Mouse (Mus musculus) neural tube, embryonic 11.5 days (tissue): ENCODE data around the gene Arnt. TPM values are rescaled to one million over a fixed set of nuclear protein-coding genes. Genes with fewer than 3 reads are reported as not detected.

Source experiments
- ATAC-seq: fragments of 200-750 bp; cut with Nextera tagmentation; 2 replicates; pipeline ENCODE4 v1.8.0; 2017; ENCODE audit warnings: moderate number of reproducible peaks, mild to moderate bottlenecking, moderate TSS enrichment, moderate library complexity; ENCODE audit not compliant: insufficient read depth, low FRiP score, low TSS enrichment
- DNase-seq: peaks from one replicate; pipeline ENCODE4 v3.0.0-alpha.2; 2015; ENCODE audit warnings: low spot score
- H3K27ac ChIP-seq: fragments of 300-500 bp; sonication (generic); 2 replicates; pipeline ENCODE4 v1.5.1; 2014; ENCODE audit warnings: low read depth, mild to moderate bottlenecking, low read length
- H3K27me3 ChIP-seq: fragments of 300-500 bp; sonication (generic); 2 replicates; pipeline ENCODE4 v1.6.1; 2014; ENCODE audit warnings: mild to moderate bottlenecking, low read length, mixed read lengths; ENCODE audit not compliant: control insufficient read depth, insufficient read depth
- H3K36me3 ChIP-seq: fragments of 300-500 bp; sonication (generic); 2 replicates; pipeline ENCODE4 v1.6.1; 2014; ENCODE audit warnings: mild to moderate bottlenecking, low read length, moderate library complexity, mixed read lengths; ENCODE audit not compliant: control insufficient read depth, insufficient read depth
- H3K4me1 ChIP-seq: fragments of 300-500 bp; sonication (generic); 2 replicates; pipeline ENCODE4 v1.6.1; 2014; ENCODE audit warnings: low read length, mixed read lengths; ENCODE audit not compliant: control insufficient read depth, insufficient read depth
- H3K4me2 ChIP-seq: fragments of 300-500 bp; sonication (generic); 2 replicates; pipeline ENCODE4 v1.6.1; 2014; ENCODE audit warnings: low read depth, mild to moderate bottlenecking, moderate library complexity
- H3K4me3 ChIP-seq: fragments of 300-500 bp; sonication (generic); 2 replicates; pipeline ENCODE4 v1.5.1; 2014; ENCODE audit warnings: low read depth, low read length
- H3K9ac ChIP-seq: fragments of 300-500 bp; sonication (generic); 2 replicates; pipeline ENCODE4 v1.6.1; 2014; ENCODE audit warnings: mild to moderate bottlenecking, low read length
- H3K9me3 ChIP-seq: fragments of 300-500 bp; sonication (generic); 2 replicates; pipeline ENCODE4 v1.6.1; 2016; ENCODE audit warnings: low read length; ENCODE audit not compliant: control insufficient read depth
- WGBS: fragments of 180-500 bp; shearing (Covaris S2); extraction: QIAGEN DNeasy Blood & Tissue Kit; methylation state at CpG from one replicate; pipeline ENCODE4 v1.1.7; 2014; 5-methylcytosine and 5-hydroxymethylcytosine counted together
- polyA plus RNA-seq: library from polyadenylated mRNA; unstranded; fragments of >200 nt; fragmentation: Nextera tagmentation; extraction: Ambion mirVana; gene quantifications from 2 replicates; pipeline ENCODE4 v1.2.1, GENCODE M21; 2014

Arnt gene
- polyA plus RNA-seq, 1 experiment from 2014 or later, result 27.2 TPM

DNA sequence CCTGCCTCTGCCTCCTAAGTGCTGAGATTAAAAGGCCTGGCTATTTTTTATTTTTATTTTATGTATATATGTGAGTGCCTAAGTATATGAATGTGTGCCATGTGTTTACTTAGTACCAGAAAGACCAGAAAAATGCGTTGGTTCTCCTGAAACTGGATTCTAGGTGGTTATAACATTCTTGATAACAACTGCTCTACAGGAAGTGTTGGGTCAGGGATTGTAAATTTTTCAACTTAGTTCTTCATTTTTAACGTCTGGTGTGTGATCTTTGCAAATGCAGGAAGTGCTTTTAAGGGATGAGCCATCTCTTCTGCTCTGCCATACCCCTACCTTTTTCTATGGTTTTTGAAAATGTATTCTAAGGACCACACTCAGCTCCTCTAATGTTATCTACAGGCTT lies 52.2 kb downstream of the Arnt start:
- no peak overlapping the region for H3K27ac ChIP-seq
- no peaks in the 10 kb centered on the region; the same call in 1 of the 2 replicates for H3K36me3 ChIP-seq
- H3K4me2 ChIP-seq, result no peak overlapping the region
- no peak overlapping the region for H3K9ac ChIP-seq
- ATAC-seq, result no peak
- no peaks in the 10 kb centered on the region for H3K9me3 ChIP-seq
- no peak overlapping the region for H3K4me3 ChIP-seq
- no peak for DNase-seq
- H3K27me3 ChIP-seq, result no peaks in the 10 kb centered on the region
- 88% methylated on average over 2 of the region's 2 CpGs for WGBS
- H3K4me1 ChIP-seq, result no peaks in the 10 kb centered on the region

DNA sequence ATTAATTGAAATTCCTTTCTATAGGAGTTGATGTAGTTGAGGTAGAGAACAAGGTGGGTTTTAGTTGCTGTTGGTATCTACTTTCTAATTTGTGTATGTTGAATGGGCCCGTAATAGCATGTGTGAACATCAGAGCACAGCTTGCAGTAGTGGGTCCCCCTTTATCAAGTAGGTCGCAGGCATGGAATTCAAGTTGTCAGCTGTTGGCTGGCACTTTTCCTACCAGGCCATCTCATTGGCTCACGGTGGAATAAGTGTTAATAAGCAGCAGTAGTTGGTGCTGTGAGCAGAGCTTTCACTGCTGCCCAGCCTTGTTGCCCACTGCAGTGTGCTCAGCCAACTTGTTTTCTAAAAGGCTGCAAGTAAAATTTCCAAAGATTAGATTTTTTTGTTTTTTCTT lies 54.5 kb downstream of the Arnt start:
- Histone ChIP-seq H3K9me3 (no peaks in the 10 kb centered on the region), H3K27ac (no peak overlapping the region), H3K9ac (no peak overlapping the region), H3K4me3 (no peak overlapping the region), H3K36me3 (peaks cover 1% of the 10 kb centered on the region; the same call in 1 of the 2 replicates), H3K4me2 (no peak overlapping the region), H3K27me3 (no peaks in the 10 kb centered on the region), H3K4me1 (no peaks in the 10 kb centered on the region)
- 89% methylated on average over 3 of the region's 3 CpGs for WGBS
- ATAC-seq, result no peak
- no peak for DNase-seq

DNA sequence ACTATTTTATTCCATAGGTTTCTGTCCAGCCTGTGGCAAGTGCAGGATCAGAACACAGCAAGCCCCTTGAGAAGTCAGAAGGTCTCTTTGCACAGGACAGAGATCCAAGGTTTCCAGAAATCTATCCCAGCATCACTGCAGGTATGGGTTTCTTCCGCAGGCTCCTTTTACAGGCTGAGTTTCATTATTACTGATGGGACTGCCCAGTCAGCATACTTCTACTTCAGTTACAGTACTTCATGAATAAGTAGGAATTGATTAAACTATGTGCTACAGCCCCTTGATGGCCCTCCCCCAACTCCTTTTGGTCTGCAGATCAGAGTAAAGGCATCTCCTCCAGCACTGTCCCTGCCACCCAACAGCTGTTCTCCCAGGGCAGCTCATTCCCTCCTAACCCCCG lies 56.0 kb downstream of the Arnt start:
- Histone ChIP-seq H3K36me3 (peaks cover 3% of the 10 kb centered on the region; the same call in 1 of the 2 replicates), H3K27me3 (no peaks in the 10 kb centered on the region), H3K4me1 (no peaks in the 10 kb centered on the region), H3K4me3 (no peak overlapping the region), H3K9me3 (no peaks in the 10 kb centered on the region), H3K9ac (no peak overlapping the region), H3K27ac (no peak overlapping the region), H3K4me2 (no peak overlapping the region)
- no peak for ATAC-seq
- DNase-seq, result no peak
- 94% methylated on average over 2 of the region's 2 CpGs for WGBS

DNA sequence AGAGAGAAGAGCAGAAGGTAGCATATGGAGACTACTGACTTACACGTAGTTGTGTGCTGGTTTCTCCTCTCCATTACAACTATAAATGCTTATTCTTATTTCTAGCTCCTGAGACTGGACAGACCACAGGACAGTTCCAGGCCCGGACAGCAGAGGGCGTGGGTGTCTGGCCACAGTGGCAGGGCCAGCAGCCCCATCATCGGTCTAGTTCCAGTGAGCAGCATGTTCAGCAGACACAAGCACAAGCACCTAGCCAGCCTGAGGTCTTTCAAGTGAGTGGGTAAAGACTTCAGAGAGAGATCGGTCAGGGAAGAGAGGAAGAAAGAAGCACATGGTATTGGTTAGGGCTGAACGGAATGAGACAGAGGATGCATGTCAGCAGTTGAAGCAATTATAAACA lies 60.2 kb downstream of the Arnt start:
- Histone ChIP-seq H3K4me3 (no peak overlapping the region), H3K9me3 (no peaks in the 10 kb centered on the region), H3K27ac (no peak overlapping the region), H3K9ac (no peak overlapping the region), H3K4me2 (no peak overlapping the region), H3K27me3 (no peaks in the 10 kb centered on the region), H3K4me1 (no peaks in the 10 kb centered on the region), H3K36me3 (peaks cover 3% of the 10 kb centered on the region; the same call in 1 of the 2 replicates)
- WGBS, result 70% methylated on average over 6 of the region's 6 CpGs
- DNase-seq, result peak; percentile 69
- no peak for ATAC-seq

DNA sequence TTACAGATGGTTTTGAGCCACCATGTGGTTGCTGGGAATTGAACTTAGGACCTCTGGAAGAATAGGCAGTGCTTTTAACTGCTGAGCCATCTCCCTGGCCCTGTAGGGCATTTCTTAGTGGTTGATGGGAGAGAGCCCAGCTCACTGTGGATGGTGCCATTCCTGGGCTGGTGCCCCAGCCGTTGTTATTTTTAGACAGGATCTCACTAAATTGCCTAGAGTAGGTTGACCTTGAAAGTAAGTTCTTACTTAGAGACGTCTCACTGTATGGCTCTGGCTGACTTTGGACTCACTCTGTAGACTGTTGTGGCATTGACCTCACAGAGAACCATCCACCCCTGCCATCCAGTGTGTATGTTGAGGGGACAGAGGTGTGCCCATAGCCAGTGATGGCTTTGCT lies 64.0 kb downstream of the Arnt start:
- 92% methylated on average over 2 of the region's 2 CpGs for WGBS
- ATAC-seq, result no peak

DNA sequence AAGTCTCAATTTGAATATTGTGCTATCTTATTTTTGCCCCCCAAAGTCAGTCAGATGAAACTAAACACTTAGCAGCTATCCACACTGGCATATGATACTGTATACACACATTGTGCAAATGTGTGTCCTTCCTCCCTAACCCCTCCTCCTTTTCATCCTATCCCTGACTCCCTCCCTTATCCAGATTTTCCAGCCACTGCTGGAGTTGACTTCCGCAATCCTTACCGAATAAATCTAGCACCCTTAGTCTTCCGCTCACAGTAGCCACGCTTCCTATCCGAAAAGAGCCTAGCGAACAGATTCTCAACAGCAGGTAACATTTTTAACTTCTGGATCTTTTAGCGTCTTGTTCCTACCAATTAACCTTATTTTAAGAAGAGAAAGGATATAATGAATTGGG lies 64.8 kb downstream of the Arnt start, which contains the start of gene Ctsk:
TSS of gene Ctsk (plus strand) at position 233 of the 400 bp plus-strand sequence.
- no peak for ATAC-seq

More for the DNA sequence above, 64.0 kb downstream of the Arnt start:
- no peaks in the 10 kb centered on the region for H3K4me1 ChIP-seq
- no peak overlapping the region for H3K9ac ChIP-seq
- no peaks in the 10 kb centered on the region for H3K9me3 ChIP-seq
- no peak overlapping the region for H3K4me2 ChIP-seq
- no peak overlapping the region for H3K4me3 ChIP-seq
- DNase-seq, result no peak
- peaks cover 3% of the 10 kb centered on the region; the same call in 1 of the 2 replicates for H3K36me3 ChIP-seq
- 0 out of 2 replicates have a peak overlapping the region, but pooled peaks have one; percentile 14 for H3K27ac ChIP-seq
- H3K27me3 ChIP-seq, result no peaks in the 10 kb centered on the region

DNA sequence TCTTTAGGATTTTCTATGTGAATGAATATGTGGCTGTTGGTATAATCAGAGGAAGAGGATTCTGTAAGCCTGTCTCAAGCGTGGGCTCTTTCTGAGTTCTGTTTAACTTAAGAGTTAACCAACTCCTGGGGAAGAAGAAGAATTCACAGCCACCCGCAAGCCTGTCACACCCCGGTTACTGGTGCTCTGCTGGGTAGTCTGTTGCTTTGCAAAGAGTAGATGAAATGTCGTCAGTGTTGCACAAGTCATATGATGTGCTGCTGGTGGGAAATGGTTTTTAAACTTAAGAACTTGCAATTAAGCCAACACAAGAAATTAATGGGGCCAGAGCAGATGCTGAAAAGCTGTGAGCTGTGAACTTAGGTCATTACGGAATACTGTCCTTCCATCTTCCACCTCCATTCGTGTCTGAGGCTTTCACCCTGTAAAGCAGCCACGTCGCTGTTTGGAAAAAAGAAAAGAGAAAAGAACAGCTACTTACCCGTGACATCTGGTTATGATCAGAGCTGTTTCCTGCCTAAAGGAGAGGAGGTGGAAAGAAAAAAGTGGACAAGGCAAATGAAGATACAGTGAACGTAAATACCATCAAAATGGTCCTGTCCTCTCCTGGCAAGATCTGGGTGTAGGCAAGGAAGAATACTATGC lies 65.4 kb downstream of the Arnt start:
- H3K9ac ChIP-seq, result no peak overlapping the region
- H3K27me3 ChIP-seq, result no peaks in the 10 kb centered on the region
- H3K4me1 ChIP-seq, result no peaks in the 10 kb centered on the region
- no peak overlapping the region for H3K4me2 ChIP-seq
- no peak for DNase-seq
- ATAC-seq, result no peak
- H3K27ac ChIP-seq, result no peak overlapping the region
- H3K9me3 ChIP-seq, result no peaks in the 10 kb centered on the region
- WGBS, result 67% methylated on average over 10 of the region's 10 CpGs
- no peaks in the 10 kb centered on the region; the same call in 1 of the 2 replicates for H3K36me3 ChIP-seq
- H3K4me3 ChIP-seq, result no peak overlapping the region

More for the DNA sequence above, 64.8 kb downstream of the Arnt start, which contains the start of gene Ctsk:
- H3K36me3 ChIP-seq, result no peaks in the 10 kb centered on the region; the same call in 1 of the 2 replicates
- no peak within 1 kb of the TSS for H3K9ac ChIP-seq
- no peaks in the 10 kb centered on the region for H3K4me1 ChIP-seq
- no peak within 1 kb of the TSS for H3K4me2 ChIP-seq
- H3K9me3 ChIP-seq, result no peaks in the 10 kb centered on the region
- no peak within 1 kb of the TSS for H3K4me3 ChIP-seq
- no peak for DNase-seq
- 0 out of 2 replicates have a peak within 1 kb of the TSS, but pooled peaks have one; percentile 14 for H3K27ac ChIP-seq
- no peaks in the 10 kb centered on the region for H3K27me3 ChIP-seq
- 88% methylated on average over 7 of the region's 7 CpGs for WGBS

DNA sequence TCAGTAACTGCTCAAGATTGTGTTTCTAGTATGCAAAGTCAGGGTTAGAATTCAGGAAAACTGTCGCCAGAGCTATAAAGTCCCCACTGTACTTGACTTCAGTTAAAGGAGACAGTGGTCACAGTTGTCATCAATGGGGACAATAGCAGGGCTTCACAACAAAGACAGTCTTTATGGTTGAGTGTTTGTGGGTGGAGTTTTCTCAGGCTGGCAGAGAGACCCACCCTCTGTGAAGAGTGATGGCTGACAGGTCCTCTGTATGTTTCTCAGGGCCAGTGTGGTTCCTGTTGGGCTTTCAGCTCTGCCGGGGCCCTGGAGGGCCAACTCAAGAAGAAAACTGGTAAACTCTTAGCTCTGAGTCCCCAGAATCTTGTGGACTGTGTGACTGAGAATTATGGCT lies 68.1 kb downstream of the Arnt start:
- no peak overlapping the region for H3K4me3 ChIP-seq
- no peaks in the 10 kb centered on the region for H3K4me1 ChIP-seq
- no peak overlapping the region for H3K27ac ChIP-seq
- no peaks in the 10 kb centered on the region for H3K27me3 ChIP-seq
- H3K9me3 ChIP-seq, result no peaks in the 10 kb centered on the region
- H3K4me2 ChIP-seq, result 0 out of 2 replicates have a peak overlapping the region, but pooled peaks have one; percentile 6
- DNase-seq, result peak; percentile 9
- WGBS, result 25% methylated on average over 2 of the region's 2 CpGs
- no peak overlapping the region for H3K9ac ChIP-seq
- 0 out of 2 replicates have a peak, but pooled peaks have one; percentile 69 for ATAC-seq
- no peaks in the 10 kb centered on the region for H3K36me3 ChIP-seq

DNA sequence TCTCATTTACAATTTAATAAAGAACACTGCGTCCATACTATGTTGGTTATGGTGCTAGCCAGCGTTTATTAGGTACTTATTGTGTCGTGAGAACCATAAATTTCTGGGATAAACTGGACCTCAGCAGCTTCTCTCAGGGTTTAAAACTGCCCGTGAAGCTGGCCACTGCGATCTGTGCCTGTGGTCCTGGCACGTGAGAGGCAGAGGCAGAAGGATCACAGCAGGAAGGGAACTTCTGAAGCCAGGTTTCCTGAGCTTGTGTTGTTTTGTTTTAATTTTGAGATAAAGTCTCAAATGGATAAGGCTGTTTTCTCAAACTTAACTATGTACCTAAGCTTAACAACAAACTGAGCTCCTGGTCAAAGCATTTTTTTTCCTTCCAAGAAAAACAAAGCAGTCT lies 75.2 kb downstream of the Arnt start:
- Histone ChIP-seq H3K27me3 (no peaks in the 10 kb centered on the region), H3K9ac (no peak overlapping the region), H3K4me1 (no peaks in the 10 kb centered on the region), H3K4me2 (no peak overlapping the region), H3K36me3 (no peaks in the 10 kb centered on the region), H3K27ac (no peak overlapping the region), H3K9me3 (no peaks in the 10 kb centered on the region), H3K4me3 (no peak overlapping the region)
- DNase-seq (no peak), ATAC-seq (no peak)
- 76% methylated on average over 6 of the region's 6 CpGs for WGBS
